Mouse (Mus musculus) testis, adult 2 months (tissue): ENCODE measurements at regions not wholly inside any gene's neighbourhood (a gene's known extent, or its start where the extent isn't known, plus 50 kb on each side); places are given as distances from the start of the nearest gene placed in this dataset.

Source experiments
- H3K27ac ChIP-seq: fragments of 200-500 bp; 2 replicates; pipeline ENCODE4 v1.5.1; 2012; ENCODE audit warnings: low read depth, low read length; ENCODE audit not compliant: control insufficient read depth, insufficient read depth
- H3K27me3 ChIP-seq: fragments of 200-500 bp; 2 replicates; pipeline ENCODE4 v1.6.1; 2012; ENCODE audit warnings: mild to moderate bottlenecking, low read length, moderate library complexity; ENCODE audit not compliant: control insufficient read depth, insufficient read depth
- H3K36me3 ChIP-seq: fragments of 200-500 bp; 2 replicates; pipeline ENCODE4 v1.6.1; 2012; ENCODE audit warnings: mild to moderate bottlenecking, low read length; ENCODE audit not compliant: control insufficient read depth, insufficient read depth
- H3K4me1 ChIP-seq: fragments of 200-500 bp; 2 replicates; pipeline ENCODE4 v1.6.1; 2012; ENCODE audit warnings: low read length; ENCODE audit not compliant: control insufficient read depth, insufficient read depth
- H3K4me3 ChIP-seq: fragments of 200-500 bp; 2 replicates; pipeline ENCODE4 v1.5.1; 2012; ENCODE audit warnings: low read depth, mild to moderate bottlenecking, low read length, moderate library complexity, mixed read lengths; ENCODE audit not compliant: control insufficient read depth
- CTCF ChIP-seq: fragments of 200-500 bp; IDR thresholded peaks from 2 replicates; pipeline ENCODE4 v1.5.1; 2012; ENCODE audit warnings: low read depth, mild to moderate bottlenecking, inconsistent platforms, low read length, moderate library complexity; ENCODE audit not compliant: control insufficient read depth, insufficient read depth, insufficient replicate concordance
- POLR2A ChIP-seq: fragments of 200-500 bp; IDR thresholded peaks from 2 replicates; pipeline ENCODE4 v1.6.1; 2012; ENCODE audit warnings: low read depth, mild to moderate bottlenecking, inconsistent platforms, low read length, moderate library complexity; ENCODE audit not compliant: control insufficient read depth

- H3K27me3 ChIP-seq, result no peaks in the 10 kb centered on the region
- H3K4me3 ChIP-seq, result no peak overlapping the region
- H3K36me3 ChIP-seq, result no peaks in the 10 kb centered on the region
- H3K27ac ChIP-seq, result no peak overlapping the region
- no peaks in the 10 kb centered on the region for H3K4me1 ChIP-seq
- TF ChIP-seq CTCF, result no peak
- TF ChIP-seq POLR2A, result no peak
Observed at GRCm38 (mm10) chr14:86070313-86071100, 1070.5 kb downstream of the Diaph3 start.

- no peak overlapping the region for H3K27ac ChIP-seq
- H3K36me3 ChIP-seq, result no peaks in the 10 kb centered on the region
- no peak overlapping the region for H3K4me3 ChIP-seq
- H3K27me3 ChIP-seq, result no peaks in the 10 kb centered on the region
- H3K4me1 ChIP-seq, result no peaks in the 10 kb centered on the region
- no peak for TF ChIP-seq POLR2A
- TF ChIP-seq CTCF, result no peak
Observed at GRCm38 (mm10) chr14:86069329-86069728, 1071.7 kb downstream of the Diaph3 start.

- Histone ChIP-seq H3K27ac (no peak overlapping the region), H3K4me1 (no peaks in the 10 kb centered on the region), H3K27me3 (no peaks in the 10 kb centered on the region)
Observed at GRCm38 (mm10) chr14:86067743-86068142, 1073.3 kb downstream of the Diaph3 start.

GRCm38 (mm10) chr14:86063620-86063943 is 1077.5 kb downstream of the Diaph3 start:
- no peak for TF ChIP-seq POLR2A
- TF ChIP-seq CTCF, result no peak
- no peaks in the 10 kb centered on the region for H3K27me3 ChIP-seq
- no peaks in the 10 kb centered on the region for H3K4me1 ChIP-seq
- H3K27ac ChIP-seq, result no peak overlapping the region
- no peak overlapping the region for H3K4me3 ChIP-seq
- H3K36me3 ChIP-seq, result no peaks in the 10 kb centered on the region

More at GRCm38 (mm10) chr14:86067743-86068142, 1073.3 kb downstream of the Diaph3 start:
- TF ChIP-seq POLR2A (no peak), CTCF (no peak)
- Histone ChIP-seq H3K36me3 (no peaks in the 10 kb centered on the region), H3K4me3 (no peak overlapping the region)

- no peaks in the 10 kb centered on the region for H3K36me3 ChIP-seq
- H3K4me3 ChIP-seq, result no peak overlapping the region
- H3K27ac ChIP-seq, result no peak overlapping the region
- no peaks in the 10 kb centered on the region for H3K4me1 ChIP-seq
- TF ChIP-seq CTCF, result no peak
- no peak for TF ChIP-seq POLR2A
- H3K27me3 ChIP-seq, result no peaks in the 10 kb centered on the region
Observed at GRCm38 (mm10) chr14:86062885-86063619, 1078.0 kb downstream of the Diaph3 start.

- H3K27me3 ChIP-seq, result no peaks in the 10 kb centered on the region
- TF ChIP-seq CTCF (no peak), POLR2A (no peak)
- H3K27ac ChIP-seq, result no peak overlapping the region
- no peaks in the 10 kb centered on the region for H3K4me1 ChIP-seq
- H3K4me3 ChIP-seq, result no peak overlapping the region
- no peaks in the 10 kb centered on the region for H3K36me3 ChIP-seq
Observed at GRCm38 (mm10) chr14:86056991-86057390, 1084.0 kb downstream of the Diaph3 start.

GRCm38 (mm10) chr14:86054668-86055067 is 1086.4 kb downstream of the Diaph3 start:
- no peak overlapping the region for H3K27ac ChIP-seq
- H3K36me3 ChIP-seq, result no peaks in the 10 kb centered on the region
- H3K4me1 ChIP-seq, result no peaks in the 10 kb centered on the region
- no peak for TF ChIP-seq POLR2A
- no peak for TF ChIP-seq CTCF
- no peaks in the 10 kb centered on the region for H3K27me3 ChIP-seq
- no peak overlapping the region for H3K4me3 ChIP-seq
